Mouse (Mus musculus) layer of hippocampus, postnatal 25 days (tissue): ENCODE measurements around the gene Atf2. TPM values are rescaled to one million over a fixed set of nuclear protein-coding genes. Genes with fewer than 3 reads are reported as not detected.
"Not testable (repeated sequence)": the region's sequence is repeated elsewhere in the genome, so short reads cannot be mapped to it uniquely, and the experiment has no call there.

Experiments
- DNase-seq, 2 experiments: peaks; one replicate each; pipeline ENCODE4 v3.0.0; 2022; ENCODE audit warnings: mixed read lengths in 2 of 2, low spot score in 1 of 2; ENCODE audit errors: extremely low spot score in 1 of 2
- total RNA-seq, 2 experiments: library from RNA; stranded (reverse); gene quantifications; 2 replicates each; pipeline ENCODE4 v1.2.3; 2021

The Atf2 gene
- total RNA-seq, 2 experiments from 2014 or later = 132 to 140 TPM

GRCm38 (mm10) chr2:73891701-73892463, 557 bp downstream of the Atf2 start:
- DNase-seq = no peak

GRCm38 (mm10) chr2:73885997-73886396, 6.4 kb downstream of the Atf2 start:
- DNase-seq = no peak

- no peak for DNase-seq
Observed at GRCm38 (mm10) chr2:73877891-73878290, 14.5 kb downstream of the Atf2 start.

- peak; percentile 51 to 58 for DNase-seq
Observed at GRCm38 (mm10) chr2:73867764-73868487, 24.5 kb downstream of the Atf2 start.

GRCm38 (mm10) chr2:73860046-73860624, 32.3 kb downstream of the Atf2 start:
- no peak for DNase-seq

GRCm38 (mm10) chr2:73857352-73857751, 35.1 kb downstream of the Atf2 start:
- no peak for DNase-seq

GRCm38 (mm10) chr2:73856246-73856645, 36.2 kb downstream of the Atf2 start:
- DNase-seq = no peak

GRCm38 (mm10) chr2:73834406-73835015, 57.9 kb downstream of the Atf2 start:
- DNase-seq = no peak

- no peak for DNase-seq
Observed at GRCm38 (mm10) chr2:73833284-73833683, 59.2 kb downstream of the Atf2 start.

GRCm38 (mm10) chr2:73818742-73819141, 73.7 kb downstream of the Atf2 start:
- DNase-seq = no peak

- no peak for DNase-seq
Observed at GRCm38 (mm10) chr2:73807609-73808008, 84.8 kb downstream of the Atf2 start.

- not testable (repeated sequence) for DNase-seq
Observed at GRCm38 (mm10) chr2:73800127-73800526, 92.3 kb downstream of the Atf2 start.

GRCm38 (mm10) chr2:73798786-73799185, 93.7 kb downstream of the Atf2 start:
- no peak for DNase-seq

GRCm38 (mm10) chr2:73798136-73798535, 94.3 kb downstream of the Atf2 start:
- DNase-seq = no peak

GRCm38 (mm10) chr2:73791846-73792630, 100.4 kb downstream of the Atf2 start:
- DNase-seq = no peak

GRCm38 (mm10) chr2:73790332-73790731, 102.1 kb downstream of the Atf2 start:
- no peak for DNase-seq

GRCm38 (mm10) chr2:73788395-73788794, 104.0 kb downstream of the Atf2 start:
- no peak for DNase-seq

GRCm38 (mm10) chr2:73782371-73782905, 110.0 kb downstream of the Atf2 start:
- DNase-seq = no peak

- DNase-seq = no peak
Observed at GRCm38 (mm10) chr2:73780321-73781010, 112.0 kb downstream of the Atf2 start.
